Mouse (Mus musculus): Measurements from ENCODE around the gene Tex28. TPM values are rescaled to one million over a fixed set of nuclear protein-coding genes. Genes with fewer than 3 reads are reported as not detected.

Gene Tex28
- total RNA-seq (2023) = not detected in 2 replicates

GRCm38 (mm10) chrX:74167738-74168137, at the start of gene Tex28:
Gene Tex28, minus strand, starts transcription at chrX:74167838.

GRCm38 (mm10) chrX:74176959-74177358, 9.3 kb upstream of the Tex28 start, which contains the start of gene Tktl1:
Gene Tktl1, plus strand, starts transcription at chrX:74177259.

GRCm38 (mm10) chrX:74135263-74135662, 32.4 kb downstream of the Tex28 start, which contains the start of gene Mecp2:
Gene Mecp2, minus strand, starts transcription at chrX:74135363.

GRCm38 (mm10) chrX:74127164-74127563, 40.5 kb downstream of the Tex28 start, which contains the start of gene Opn1mw:
Gene Opn1mw, plus strand, starts transcription at chrX:74127464.

Other genes starting within 250 kb of the Tex28 start
- 228 and 276 TPM in 2 replicates for gene Arhgap4, start 246.0 kb downstream of the Tex28 start, total RNA-seq (2023)
- gene Naa10, start 245.9 kb downstream of the Tex28 start, total RNA-seq (2023) = 28.7 and 32.0 TPM in 2 replicates
- 11.1 and 12.8 TPM in 2 replicates for gene Renbp, start 237.0 kb downstream of the Tex28 start, total RNA-seq (2023)
- gene Hcfc1, start 201.5 kb downstream of the Tex28 start, total RNA-seq (2023) = 68.7 and 75.0 TPM in 2 replicates
- gene Irak1, start 143.9 kb downstream of the Tex28 start, total RNA-seq (2023) = 66.4 and 88.3 TPM in 2 replicates
- gene Opn1mw, start 40.4 kb downstream of the Tex28 start, total RNA-seq (2023) = not detected in 2 replicates
- gene Mecp2, start 32.5 kb downstream of the Tex28 start, total RNA-seq (2023) = 21.5 and 32.4 TPM in 2 replicates
- gene Tktl1, start 9.4 kb upstream of the Tex28 start, total RNA-seq (2023) = not detected in 2 replicates
- 1,682 and 1,969 TPM in 2 replicates for gene Flna, start 82.0 kb upstream of the Tex28 start, total RNA-seq (2023)
- gene Emd, start 86.8 kb upstream of the Tex28 start, total RNA-seq (2023) = 35.8 and 51.3 TPM in 2 replicates
- 315 and 369 TPM in 2 replicates for gene Rpl10, start 103.0 kb upstream of the Tex28 start, total RNA-seq (2023)
- gene Taz, start 114.1 kb upstream of the Tex28 start, total RNA-seq (2023) = 42.0 and 53.3 TPM in 2 replicates
- 21.8 and 30.6 TPM in 2 replicates for gene Dnase1l1, start 114.5 kb upstream of the Tex28 start, total RNA-seq (2023)
- 176 and 181 TPM in 2 replicates for gene Atp6ap1, start 129.3 kb upstream of the Tex28 start, total RNA-seq (2023)
- gene Gdi1, start 137.2 kb upstream of the Tex28 start, total RNA-seq (2023) = 248 and 265 TPM in 2 replicates
- 35.7 and 39.2 TPM in 2 replicates for gene Fam50a, start 145.2 kb upstream of the Tex28 start, total RNA-seq (2023)
- gene Plxna3, start 161.2 kb upstream of the Tex28 start, total RNA-seq (2023) = 0.28 and 0.59 TPM in 2 replicates
- gene Lage3, start 185.8 kb upstream of the Tex28 start, total RNA-seq (2023) = 16.1 and 16.2 TPM in 2 replicates
- gene Ubl4a, start 205.4 kb upstream of the Tex28 start, total RNA-seq (2023) = 15.9 and 19.4 TPM in 2 replicates
- gene Slc10a3, start 205.5 kb upstream of the Tex28 start, total RNA-seq (2023) = 17.2 and 19.4 TPM in 2 replicates
- gene Fam3a, start 225.4 kb upstream of the Tex28 start, total RNA-seq (2023) = 9.1 and 9.9 TPM in 2 replicates
- gene Ikbkg, start 225.5 kb upstream of the Tex28 start, total RNA-seq (2023) = 26.1 and 42.9 TPM in 2 replicates

Measured in neutrophil, adult 65 days (primary cell).